Mouse (Mus musculus) myocyte (in vitro differentiated cells): ENCODE measurements around the gene BC048562. TPM values are rescaled to one million over a fixed set of nuclear protein-coding genes. Genes with fewer than 3 reads are reported as not detected.
A peak's percentile ranks its signal among the peaks of the same experiment; 100 is the strongest.

Source experiments
- H3K27me3 ChIP-seq: one replicate; pipeline ENCODE4 v1.6.1; 2011; ENCODE audit not compliant: control insufficient read depth, insufficient read depth, insufficient read length
- H3K36me3 ChIP-seq: one replicate; pipeline ENCODE4 v1.6.1; 2011; ENCODE audit not compliant: control insufficient read depth, insufficient read depth
- H3K4me2 ChIP-seq: one replicate; pipeline ENCODE4 v1.6.1; 2011; ENCODE audit warnings: low read depth, control low read depth
- H3K4me3 ChIP-seq: one replicate; pipeline ENCODE4 v1.5.1; 2011; ENCODE audit warnings: mild to moderate bottlenecking, control low read depth, moderate library complexity
- H3K79me2 ChIP-seq: one replicate; pipeline ENCODE4 v1.6.1; 2011; ENCODE audit not compliant: control insufficient read depth, insufficient read depth
- H3ac ChIP-seq: one replicate; pipeline ENCODE4 v1.6.1; 2011; ENCODE audit not compliant: control insufficient read depth, insufficient read length
- CEBPB ChIP-seq: IDR thresholded peaks from 2 replicates; pipeline ENCODE4 v1.6.1; 2011; ENCODE audit warnings: mild to moderate bottlenecking, moderate library complexity; ENCODE audit not compliant: poor library complexity, insufficient read depth, severe bottlenecking
- E2F4 ChIP-seq: IDR thresholded peaks from one replicate; pipeline ENCODE4 v1.6.1; 2011; ENCODE audit warnings: mild to moderate bottlenecking, control low read depth, moderate library complexity; ENCODE audit not compliant: insufficient read depth
- MAX ChIP-seq: IDR thresholded peaks from one replicate; pipeline ENCODE4 v1.6.1; 2011; ENCODE audit warnings: low read depth, mild to moderate bottlenecking, control low read depth
- MYOD1 ChIP-seq, 3 experiments: IDR thresholded peaks; one replicate each; pipeline ENCODE4 v1.6.1; 2011; ENCODE audit warnings: control low read depth in 2 of 3, low read depth in 2 of 3, mild to moderate bottlenecking in 2 of 3, moderate library complexity in 1 of 3; ENCODE audit not compliant: insufficient read length in 2 of 3, control insufficient read depth in 1 of 3
- MYOG ChIP-seq, 3 experiments: IDR thresholded peaks; one replicate each; pipeline ENCODE4 v1.6.1; 2011; ENCODE audit warnings: control low read depth in 2 of 3, low read depth in 2 of 3, mild to moderate bottlenecking in 2 of 3; ENCODE audit not compliant: insufficient read length in 2 of 3, control insufficient read depth in 1 of 3, insufficient read depth in 1 of 3
- POLR2A ChIP-seq: IDR thresholded peaks from one replicate; pipeline ENCODE4 v1.6.1; 2011; ENCODE audit warnings: low read depth, mild to moderate bottlenecking, control low read depth, moderate library complexity; ENCODE audit not compliant: insufficient read length
- POLR2AphosphoS2 ChIP-seq: IDR thresholded peaks from one replicate; pipeline ENCODE4 v1.6.1; 2011; ENCODE audit warnings: low read depth, control low read depth; ENCODE audit not compliant: insufficient read length
- REST ChIP-seq: IDR thresholded peaks from one replicate; pipeline ENCODE4 v1.6.1; 2011; ENCODE audit warnings: mild to moderate bottlenecking, control low read depth, moderate library complexity; ENCODE audit not compliant: insufficient read depth, insufficient read length
- SRF ChIP-seq: IDR thresholded peaks from one replicate; pipeline ENCODE4 v1.6.1; 2011; ENCODE audit warnings: low read depth; ENCODE audit not compliant: control insufficient read depth, insufficient read length
- TCF12 ChIP-seq: IDR thresholded peaks from one replicate; pipeline ENCODE4 v1.6.1; 2011; ENCODE audit warnings: mild to moderate bottlenecking, control low read depth; ENCODE audit not compliant: poor library complexity, insufficient read depth, severe bottlenecking
- TCF3 ChIP-seq: IDR thresholded peaks from one replicate; pipeline ENCODE4 v1.6.1; 2011; ENCODE audit warnings: low read depth, control low read depth; ENCODE audit not compliant: insufficient read length
- USF1 ChIP-seq: IDR thresholded peaks from one replicate; pipeline ENCODE4 v1.6.1; 2011; ENCODE audit warnings: low read depth, mild to moderate bottlenecking, control low read depth, moderate library complexity
- polyA plus RNA-seq: library from polyadenylated mRNA; unstranded; fragments of >200 nt; fragmentation: generic; extraction: Trizol; gene quantifications from one replicate; pipeline ENCODE4 v1.2.1, GENCODE M21; 2012; ENCODE audit warnings: missing spikeins

BC048562 gene
- polyA plus RNA-seq, 1 experiment, result not detected

GRCm38 (mm10) chr9:108394191-108394590 is 42.1 kb upstream of the BC048562 start:
- H3K36me3 ChIP-seq, result peaks cover 9% of the 10 kb centered on the region
- H3K27me3 ChIP-seq, result no peaks in the 10 kb centered on the region
- no peak overlapping the region for H3K4me3 ChIP-seq
- H3ac ChIP-seq, result no peak overlapping the region
- H3K79me2 ChIP-seq, result no peaks in the 10 kb centered on the region
- H3K4me2 ChIP-seq, result no peak overlapping the region
- TF ChIP-seq E2F4, result no peak
- TF ChIP-seq REST, result no peak
- no peak for TF ChIP-seq POLR2A
- TF ChIP-seq POLR2AphosphoS2, result no peak
- no peak for TF ChIP-seq MAX
- TF ChIP-seq TCF3, result no peak
- no peak for TF ChIP-seq SRF

- no peaks in the 10 kb centered on the region for H3K79me2 ChIP-seq
- H3ac ChIP-seq, result no peak overlapping the region
- no peak overlapping the region for H3K4me3 ChIP-seq
- no peaks in the 10 kb centered on the region for H3K27me3 ChIP-seq
- H3K36me3 ChIP-seq, result peaks cover 9% of the 10 kb centered on the region
- no peak overlapping the region for H3K4me2 ChIP-seq
- no peak for TF ChIP-seq CEBPB
Observed at GRCm38 (mm10) chr9:108395427-108395826, 40.9 kb upstream of the BC048562 start.

GRCm38 (mm10) chr9:108398324-108398723 is 38.0 kb upstream of the BC048562 start:
- H3K79me2 ChIP-seq, result no peaks in the 10 kb centered on the region
- H3K36me3 ChIP-seq, result no peaks in the 10 kb centered on the region
- H3K4me2 ChIP-seq, result no peak overlapping the region
- no peak overlapping the region for H3K4me3 ChIP-seq
- H3ac ChIP-seq, result no peak overlapping the region
- no peaks in the 10 kb centered on the region for H3K27me3 ChIP-seq
- no peak for TF ChIP-seq POLR2AphosphoS2

GRCm38 (mm10) chr9:108401186-108401960 is 34.9 kb upstream of the BC048562 start:
- peak in 1 of 3 experiments; percentile 69 for TF ChIP-seq MYOD1 (IDR thresholded peaks at IDR 0.05; ENCODE audit: control insufficient read depth in 1 of 3, insufficient read length in 2 of 3, low read depth in 2 of 3)
- peak in 1 of 3 experiments; percentile 55 for TF ChIP-seq MYOG (IDR thresholded peaks at IDR 0.05; ENCODE audit: control insufficient read depth in 1 of 3, insufficient read depth in 1 of 3, insufficient read length in 2 of 3, low read depth in 2 of 3)
- no peak for TF ChIP-seq SRF
- Histone ChIP-seq H3K79me2 (no peaks in the 10 kb centered on the region), H3K4me3 (no peak overlapping the region), H3ac (no peak overlapping the region), H3K36me3 (no peaks in the 10 kb centered on the region), H3K4me2 (no peak overlapping the region), H3K27me3 (no peaks in the 10 kb centered on the region)

- no peak overlapping the region for H3K4me3 ChIP-seq
- TF ChIP-seq CEBPB (no peak), REST (no peak), MYOD1 (IDR thresholded peaks at IDR 0.05; ENCODE audit: control insufficient read depth in 1 of 3, insufficient read length in 2 of 3, low read depth in 2 of 3) (no peak), POLR2A (no peak), USF1 (no peak), MYOG (IDR thresholded peaks at IDR 0.05; ENCODE audit: control insufficient read depth in 1 of 3, insufficient read depth in 1 of 3, insufficient read length in 2 of 3, low read depth in 2 of 3) (no peak), SRF (no peak), TCF3 (no peak), POLR2AphosphoS2 (no peak), MAX (no peak), E2F4 (no peak), TCF12 (no peak)
- H3ac ChIP-seq, result no peak overlapping the region
- no peaks in the 10 kb centered on the region for H3K79me2 ChIP-seq
- no peak overlapping the region for H3K4me2 ChIP-seq
- H3K27me3 ChIP-seq, result no peaks in the 10 kb centered on the region
- no peaks in the 10 kb centered on the region for H3K36me3 ChIP-seq
Observed at GRCm38 (mm10) chr9:108403081-108403480, 33.2 kb upstream of the BC048562 start.

- Histone ChIP-seq H3K4me3 (no peak overlapping the region), H3K36me3 (no peaks in the 10 kb centered on the region), H3K79me2 (no peaks in the 10 kb centered on the region), H3K27me3 (no peaks in the 10 kb centered on the region), H3ac (no peak overlapping the region), H3K4me2 (no peak overlapping the region)
- TF ChIP-seq MYOG (IDR thresholded peaks at IDR 0.05; ENCODE audit: control insufficient read depth in 1 of 3, insufficient read depth in 1 of 3, insufficient read length in 2 of 3, low read depth in 2 of 3) (no peak), POLR2AphosphoS2 (no peak), TCF12 (no peak), POLR2A (no peak), MAX (no peak), TCF3 (no peak), USF1 (no peak), CEBPB (no peak), E2F4 (no peak)
Observed at GRCm38 (mm10) chr9:108404451-108404850, 31.8 kb upstream of the BC048562 start.
